Mouse (Mus musculus) retina, postnatal 1 day (tissue): Measurements from ENCODE around the gene Sox6.

Source experiments
- DNase-seq: peaks from one replicate; pipeline ENCODE4 v3.0.0-alpha.2; 2012

The Sox6 gene

DNA sequence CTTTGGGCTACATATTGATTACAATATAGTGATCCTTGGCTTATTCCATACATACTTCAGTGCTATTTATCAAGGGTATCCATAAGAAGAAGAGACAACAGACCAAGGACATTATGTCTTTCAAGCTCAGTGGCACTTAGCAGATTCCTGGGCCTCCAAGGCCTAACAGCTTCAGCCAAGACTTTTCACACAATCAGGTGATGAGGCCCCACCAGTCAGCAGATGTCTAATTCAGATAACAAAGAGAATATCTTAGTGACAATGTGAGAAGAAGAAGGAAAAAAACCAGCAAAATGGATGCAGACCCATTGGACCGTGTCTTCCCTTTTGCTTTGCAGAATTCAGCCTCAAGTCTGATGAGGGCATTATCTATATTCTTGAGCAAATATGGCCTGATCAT lies 150.0 kb downstream of the Sox6 start:
- DNase-seq = no peak

- no peak for DNase-seq
Measured at GRCm38 (mm10) chr7:115888120-115888519, 150.5 kb downstream of the Sox6 start.

- no peak for DNase-seq
Measured at GRCm38 (mm10) chr7:115872903-115873302, 165.7 kb downstream of the Sox6 start.

- DNase-seq = no peak
Measured at GRCm38 (mm10) chr7:115868504-115868903, 170.1 kb downstream of the Sox6 start.

DNA sequence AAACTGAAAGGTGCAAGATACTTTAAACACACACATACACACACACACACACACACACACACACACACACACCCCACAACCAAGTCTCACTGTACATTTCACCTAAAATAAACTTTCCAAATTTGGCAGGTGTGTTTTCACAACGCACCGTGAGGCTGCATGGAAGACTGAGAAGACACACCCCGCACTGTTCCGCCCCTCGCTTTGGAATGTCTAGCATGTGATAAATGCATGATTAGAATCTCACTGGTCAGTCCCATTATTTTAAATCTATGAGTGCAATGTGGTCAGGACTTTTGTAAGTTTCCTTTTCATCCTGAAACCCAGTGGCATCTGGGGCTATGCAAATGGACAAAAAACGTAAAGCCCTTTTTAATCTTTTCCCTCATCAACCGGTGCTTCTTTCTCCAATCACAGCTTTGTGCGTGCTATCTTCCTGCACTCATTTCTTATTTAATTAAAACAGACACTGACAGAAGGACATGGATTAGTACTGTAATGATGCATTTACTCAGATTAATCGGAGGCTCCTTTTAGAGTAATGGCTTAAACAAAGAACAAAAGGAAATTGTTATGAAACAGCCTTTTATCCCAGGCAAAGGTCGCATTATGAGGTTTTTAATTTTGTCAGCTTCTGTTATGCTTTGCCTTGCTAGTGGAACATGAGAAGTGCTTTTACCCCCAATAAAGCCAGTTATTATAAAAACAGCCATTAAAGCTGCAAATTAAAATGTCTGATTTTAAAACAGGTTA lies 170.9 kb downstream of the Sox6 start:
- peak; percentile 89 for DNase-seq

GRCm38 (mm10) chr7:115866698-115867500 lies 171.7 kb downstream of the Sox6 start:
- peak; percentile 67 for DNase-seq

- DNase-seq = peak; percentile 94
Measured at GRCm38 (mm10) chr7:115865979-115866697, 172.5 kb downstream of the Sox6 start.

GRCm38 (mm10) chr7:115865231-115865630 lies 173.4 kb downstream of the Sox6 start:
- no peak for DNase-seq

DNA sequence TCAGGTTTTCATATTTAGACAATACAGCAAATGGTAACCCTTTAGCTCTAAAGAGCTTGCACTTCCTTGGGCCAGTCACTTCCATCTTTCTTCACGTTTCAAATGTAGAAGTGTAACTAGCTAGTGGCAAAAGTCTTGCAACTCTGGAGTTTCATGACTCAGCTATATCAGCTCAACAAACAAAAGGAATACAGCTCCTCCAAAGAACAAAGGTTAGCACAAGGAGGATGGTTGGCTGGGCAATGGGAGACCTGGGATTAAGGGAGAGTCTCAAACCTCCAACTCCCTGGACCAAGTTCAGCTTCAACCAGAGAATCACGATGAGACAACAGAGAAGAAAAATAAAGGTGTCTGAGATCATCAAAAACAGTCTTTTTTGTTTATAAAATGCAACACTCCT lies 174.2 kb downstream of the Sox6 start:
- DNase-seq = no peak

DNA sequence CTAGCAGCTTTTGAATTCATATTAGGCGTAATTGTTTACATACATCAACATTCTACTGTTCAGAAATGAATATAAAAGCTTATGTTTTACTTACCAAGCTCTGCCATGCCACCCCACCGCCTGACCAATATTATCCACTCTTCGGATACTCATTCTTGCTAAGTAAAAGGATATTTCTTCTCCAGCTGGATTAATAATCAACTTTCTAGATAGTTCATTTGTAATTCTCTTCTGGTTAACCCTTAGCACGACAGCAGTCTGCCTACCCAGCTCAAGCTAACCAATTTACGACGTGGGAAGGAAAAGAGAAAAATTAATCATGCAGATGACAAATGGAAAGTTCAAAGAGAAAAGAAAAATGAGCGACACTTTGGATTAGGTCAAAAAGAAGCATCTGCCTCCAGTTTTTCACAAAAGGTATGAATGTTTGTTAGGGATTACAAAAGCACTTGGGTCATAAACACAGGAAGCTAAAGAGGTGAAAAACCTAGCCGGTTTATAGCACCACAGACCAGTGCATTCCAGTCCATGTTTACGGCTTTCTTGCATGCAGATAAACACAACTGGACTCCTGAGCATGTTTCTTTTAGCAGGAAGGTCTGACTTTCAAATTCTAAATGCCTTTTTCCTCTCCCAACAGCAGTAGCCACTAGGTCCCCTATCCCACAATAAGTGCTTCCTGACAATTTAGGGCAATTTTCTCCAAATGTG lies 178.8 kb downstream of the Sox6 start:
- no peak for DNase-seq

- no peak for DNase-seq
Measured at GRCm38 (mm10) chr7:115851131-115851530, 187.5 kb downstream of the Sox6 start.

GRCm38 (mm10) chr7:115845791-115846366 lies 192.7 kb downstream of the Sox6 start:
- no peak for DNase-seq

GRCm38 (mm10) chr7:115844910-115845309 lies 193.7 kb downstream of the Sox6 start:
- DNase-seq = no peak

- DNase-seq = no peak
Measured at GRCm38 (mm10) chr7:115844431-115844830, 194.2 kb downstream of the Sox6 start.

- DNase-seq = no peak
Measured at GRCm38 (mm10) chr7:115842251-115842650, 196.3 kb downstream of the Sox6 start.

- no peak for DNase-seq
Measured at GRCm38 (mm10) chr7:115840613-115841012, 198.0 kb downstream of the Sox6 start.

- no peak for DNase-seq
Measured at GRCm38 (mm10) chr7:115835005-115835404, 203.6 kb downstream of the Sox6 start.

DNA sequence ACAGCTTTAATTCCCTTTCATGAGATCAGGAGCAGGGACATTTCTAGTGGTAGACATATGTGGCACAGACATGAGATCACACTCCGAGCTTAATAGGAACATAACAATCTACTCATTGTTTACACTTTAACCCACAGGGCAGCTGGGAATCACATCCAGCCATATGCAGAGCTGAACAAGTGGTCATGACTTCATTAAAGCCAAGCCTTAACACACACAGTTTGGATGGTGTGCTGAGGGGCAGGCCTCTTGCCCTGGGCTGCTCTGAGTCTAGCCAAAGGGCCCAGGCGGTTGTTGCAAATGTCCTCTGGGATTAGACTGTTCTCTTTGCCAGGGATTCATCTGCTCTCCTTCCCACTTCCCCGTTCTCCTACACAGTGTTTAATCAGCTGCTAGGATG lies 204.9 kb downstream of the Sox6 start:
- peak; percentile 76 for DNase-seq

GRCm38 (mm10) chr7:115830938-115831873 lies 207.4 kb downstream of the Sox6 start:
- no peak for DNase-seq

DNA sequence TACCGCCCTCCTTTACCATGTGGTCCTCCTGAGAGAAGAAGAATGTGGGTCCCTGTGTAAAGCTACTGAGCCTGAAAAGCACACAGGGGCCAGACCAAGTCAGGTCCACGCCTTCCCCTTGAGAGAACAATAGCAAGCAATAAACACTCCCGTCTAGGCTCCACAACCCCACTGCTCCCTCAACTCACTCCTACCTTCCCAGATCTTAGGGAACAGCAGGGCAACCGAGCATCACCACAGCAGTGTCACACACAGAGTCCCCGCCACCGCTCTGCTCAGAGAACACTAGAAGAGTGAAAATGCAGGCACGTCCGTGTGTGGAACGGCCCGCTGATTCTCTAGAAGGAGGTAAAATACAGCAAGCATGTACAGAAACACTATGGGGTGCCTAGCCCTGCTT lies 208.2 kb downstream of the Sox6 start:
- DNase-seq = no peak

GRCm38 (mm10) chr7:115829756-115830155 lies 208.8 kb downstream of the Sox6 start:
- no peak for DNase-seq
